Mouse (Mus musculus): ENCODE measurements around the gene Ypel2. TPM values are rescaled to one million over a fixed set of nuclear protein-coding genes. Genes with fewer than 3 reads are reported as not detected.
"Not testable (repeated sequence)": the region's sequence is repeated elsewhere in the genome, so short reads cannot be mapped to it uniquely, and the experiment has no call there.

Ypel2 gene
- 1 to 10 TPM; 6.0 to 6.4 TPM for total RNA-seq (2021)

GRCm38 (mm10) chr11:86993041-86994037 is at the start of gene Ypel2:
Gene Ypel2 (minus strand): TSS chr11:86993707.
- intact Hi-C loops (cut with DNase I) = loop anchor here (10.0 kb wide), 2 partner anchors 99 to 189 kb away; partner anchors contain the start of gene Dhx40

GRCm38 (mm10) chr11:87043052-87043451 is 49.5 kb upstream of the Ypel2 start:
- intact Hi-C loops (cut with DNase I) = loop anchor here (10.0 kb wide), 1 partner anchor 328 kb away; no protein-coding TSS in a partner anchor

More at GRCm38 (mm10) chr11:86993041-86994037, at the start of gene Ypel2:
- peak; percentile 99 for DNase-seq

GRCm38 (mm10) chr11:87039307-87039963 is 45.9 kb upstream of the Ypel2 start:
- no peak for DNase-seq
- intact Hi-C loops (cut with DNase I) = no loop called here

More at GRCm38 (mm10) chr11:87043052-87043451, 49.5 kb upstream of the Ypel2 start:
- no peak for DNase-seq

- DNase-seq = peak; percentile 2
- intact Hi-C loops (cut with DNase I) = no loop called here
Measured at GRCm38 (mm10) chr11:87036180-87036579, 42.7 kb upstream of the Ypel2 start.

- intact Hi-C loops (cut with DNase I) = no loop called here
- no peak for DNase-seq
Measured at GRCm38 (mm10) chr11:87028212-87028611, 34.7 kb upstream of the Ypel2 start.

GRCm38 (mm10) chr11:87026096-87026875 is 32.8 kb upstream of the Ypel2 start:
- intact Hi-C loops (cut with DNase I) = no loop called here
- DNase-seq = no peak

- no peak for DNase-seq
- intact Hi-C loops (cut with DNase I) = no loop called here
Measured at GRCm38 (mm10) chr11:87025351-87025750, 31.8 kb upstream of the Ypel2 start.

- DNase-seq; intact Hi-C loops (cut with DNase I): not testable (repeated sequence)
Measured at GRCm38 (mm10) chr11:87023240-87023639, 29.7 kb upstream of the Ypel2 start.

GRCm38 (mm10) chr11:87022765-87023164 is 29.3 kb upstream of the Ypel2 start:
- intact Hi-C loops (cut with DNase I) = no loop called here
- DNase-seq = no peak

GRCm38 (mm10) chr11:87021551-87021950 is 28.0 kb upstream of the Ypel2 start:
- intact Hi-C loops (cut with DNase I) = no loop called here
- DNase-seq = no peak

- no peak for DNase-seq
- intact Hi-C loops (cut with DNase I) = no loop called here
Measured at GRCm38 (mm10) chr11:87020449-87020848, 26.9 kb upstream of the Ypel2 start.

- DNase-seq = no peak
- intact Hi-C loops (cut with DNase I) = no loop called here
Measured at GRCm38 (mm10) chr11:87019431-87019830, 25.9 kb upstream of the Ypel2 start.

GRCm38 (mm10) chr11:87018081-87018480 is 24.6 kb upstream of the Ypel2 start:
- no peak for DNase-seq
- intact Hi-C loops (cut with DNase I) = no loop called here

- intact Hi-C loops (cut with DNase I) = no loop called here
Measured at GRCm38 (mm10) chr11:87015691-87016090, 22.2 kb upstream of the Ypel2 start.

GRCm38 (mm10) chr11:87010476-87010875 is 17.0 kb upstream of the Ypel2 start:
- intact Hi-C loops (cut with DNase I) = no loop called here

More at GRCm38 (mm10) chr11:87015691-87016090, 22.2 kb upstream of the Ypel2 start:
- no peak for DNase-seq

GRCm38 (mm10) chr11:87007371-87007770 is 13.9 kb upstream of the Ypel2 start:
- peak; percentile 14 for DNase-seq
- intact Hi-C loops (cut with DNase I) = no loop called here

More at GRCm38 (mm10) chr11:87010476-87010875, 17.0 kb upstream of the Ypel2 start:
- peak; percentile 46 for DNase-seq

GRCm38 (mm10) chr11:87004960-87005755 is 11.7 kb upstream of the Ypel2 start:
- intact Hi-C loops (cut with DNase I) = no loop called here
- no peak for DNase-seq

- intact Hi-C loops (cut with DNase I) = no loop called here
- no peak for DNase-seq
Measured at GRCm38 (mm10) chr11:87002078-87002829, 8.7 kb upstream of the Ypel2 start.

- DNase-seq = no peak
- intact Hi-C loops (cut with DNase I) = no loop called here
Measured at GRCm38 (mm10) chr11:87001217-87001616, 7.7 kb upstream of the Ypel2 start.

Data from left cerebral cortex, postnatal 4 days (tissue).